Mouse (Mus musculus): ENCODE data around the gene Nckap5. TPM values are rescaled to one million over a fixed set of nuclear protein-coding genes. Genes with fewer than 3 reads are reported as not detected.

Nckap5 gene
- total and polyA plus RNA-seq, 3 experiments, result not detected

DNA sequence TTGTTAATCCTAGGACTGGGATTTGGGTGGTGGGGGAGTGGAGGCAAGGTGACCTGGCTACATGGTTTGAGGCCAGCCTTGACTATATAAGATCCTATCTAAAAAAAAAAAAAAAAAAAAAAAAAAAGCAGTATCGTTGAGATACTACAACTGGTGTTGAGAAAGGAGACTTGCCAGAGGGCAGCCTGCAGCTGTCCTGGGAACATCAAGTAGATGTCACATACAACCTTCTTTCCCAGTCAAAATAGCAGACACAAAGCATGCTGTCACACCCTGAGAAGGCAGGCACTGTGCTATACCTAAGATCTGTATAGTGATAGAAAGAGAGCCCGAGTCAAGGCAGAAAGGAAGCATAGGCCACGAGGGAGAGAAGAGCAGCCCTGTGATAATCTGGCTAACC, 204.4 kb downstream of the Nckap5 start:
- Histone ChIP-seq H3K79me2 (replicated peaks; ENCODE audit: control insufficient read depth, extremely low read depth, insufficient read depth, poor library complexity, severe bottlenecking) (no peaks in the 10 kb centered on the region), H3K27ac (ENCODE audit: insufficient read depth, low read depth) (no peak overlapping the region), H3K36me3 (replicated peaks in 1 of 2; ENCODE audit: control insufficient read depth in 1 of 2, insufficient read depth in 1 of 2, low read length in 1 of 2) (no peaks in the 10 kb centered on the region), H3K9me3 (replicated peaks; ENCODE audit: low read length) (peaks cover 42% of the 10 kb centered on the region), H3K4me3 (replicated peaks in 1 of 3; ENCODE audit: low read depth in 2 of 3, low read length in 2 of 3, poor library complexity in 1 of 3) (no peak overlapping the region), H3K4me2 (ENCODE audit: insufficient read depth, low read depth, poor library complexity, severe bottlenecking) (no peak overlapping the region), H3K9ac (ENCODE audit: insufficient read depth, low read depth) (no peak overlapping the region), H3K4me1 (ENCODE audit: control insufficient read depth in 1 of 2, insufficient read depth in 2 of 2) (no peaks in the 10 kb centered on the region), H3K27me3 (replicated peaks) (no peaks in the 10 kb centered on the region)
- TF ChIP-seq MEF2A (IDR thresholded peaks at IDR 0.05; ENCODE audit: borderline replicate concordance, low read depth, low read length), result no peak
- no peak for TF ChIP-seq MAFK (IDR thresholded peaks at IDR 0.05; ENCODE audit: insufficient replicate concordance, low read length)
- no peak for TF ChIP-seq RAD21 (IDR thresholded peaks at IDR 0.05; ENCODE audit: low read depth, low read length)
- dilution Hi-C loops (cut with MboI; ENCODE audit: extremely low pct_ligation_motif_present, extremely low pct_unique_long_range_greater_than_20kb, low sequenced_read_pairs) (no loop called here), in situ Hi-C loops (cut with MboI; ENCODE audit: low pct_ligation_motif_present, low pct_unique_long_range_greater_than_20kb, low sequenced_read_pairs) (no loop called here)
- no peak for DNase-seq (ENCODE audit: extremely low read depth)

DNA sequence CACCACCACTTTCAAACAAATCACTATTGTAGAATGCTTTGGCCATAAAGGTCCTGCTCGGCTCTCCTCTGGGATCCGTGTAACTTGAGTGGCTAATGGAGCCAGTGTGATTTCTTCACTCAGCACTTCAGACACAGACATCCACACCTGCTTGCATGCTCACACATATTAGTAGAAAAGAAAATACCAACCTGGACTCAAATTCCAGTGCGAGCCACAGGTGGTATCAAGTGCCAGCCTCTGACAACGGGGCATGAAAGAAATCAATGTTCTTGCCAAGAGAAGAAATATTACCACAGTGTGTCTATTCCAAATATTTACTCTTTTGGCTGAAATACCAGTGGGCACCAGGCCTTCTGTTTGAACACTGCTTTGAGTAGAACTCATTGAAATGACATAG, 208.6 kb downstream of the Nckap5 start:
- Histone ChIP-seq H3K4me1 (ENCODE audit: control insufficient read depth in 1 of 2, insufficient read depth in 2 of 2) (no peaks in the 10 kb centered on the region), H3K9me3 (replicated peaks; ENCODE audit: low read length) (peaks cover 64% of the 10 kb centered on the region), H3K4me3 (replicated peaks in 1 of 3; ENCODE audit: low read depth in 2 of 3, low read length in 2 of 3, poor library complexity in 1 of 3) (no peak overlapping the region), H3K27ac (ENCODE audit: insufficient read depth, low read depth) (no peak overlapping the region), H3K79me2 (replicated peaks; ENCODE audit: control insufficient read depth, extremely low read depth, insufficient read depth, poor library complexity, severe bottlenecking) (no peaks in the 10 kb centered on the region), H3K36me3 (replicated peaks in 1 of 2; ENCODE audit: control insufficient read depth in 1 of 2, insufficient read depth in 1 of 2, low read length in 1 of 2) (no peaks in the 10 kb centered on the region), H3K9ac (ENCODE audit: insufficient read depth, low read depth) (no peak overlapping the region), H3K27me3 (replicated peaks) (no peaks in the 10 kb centered on the region), H3K4me2 (ENCODE audit: insufficient read depth, low read depth, poor library complexity, severe bottlenecking) (no peak overlapping the region)
- no peak for DNase-seq (ENCODE audit: extremely low read depth)
- dilution Hi-C loops (cut with MboI; ENCODE audit: extremely low pct_ligation_motif_present, extremely low pct_unique_long_range_greater_than_20kb, low sequenced_read_pairs) (no loop called here), in situ Hi-C loops (cut with MboI; ENCODE audit: low pct_ligation_motif_present, low pct_unique_long_range_greater_than_20kb, low sequenced_read_pairs) (no loop called here)
- TF ChIP-seq BHLHE40 (IDR thresholded peaks at IDR 0.05; ENCODE audit: low read depth, low read length) (no peak), MAZ (IDR thresholded peaks at IDR 0.05; ENCODE audit: low read depth, low read length) (no peak), CHD1 (IDR thresholded peaks at IDR 0.05; ENCODE audit: low read depth, low read length) (no peak), ZMIZ1 (IDR thresholded peaks at IDR 0.05; ENCODE audit: low read depth, low read length) (no peak), POLR2A (IDR thresholded peaks at IDR 0.05; ENCODE audit: low read depth, low read length) (no peak), GABPA (IDR thresholded peaks at IDR 0.05; ENCODE audit: insufficient replicate concordance, low read depth, low read length) (no peak), USF1 (IDR thresholded peaks at IDR 0.05; ENCODE audit: low read depth, low read length) (no peak), TBP (conservative IDR thresholded peaks at IDR 0.05; ENCODE audit: low read depth, low read length) (no peak), MXI1 (IDR thresholded peaks at IDR 0.05; ENCODE audit: low read depth, low read length) (no peak), IRF4 (IDR thresholded peaks at IDR 0.05; ENCODE audit: low read depth, low read length) (no peak)

DNA sequence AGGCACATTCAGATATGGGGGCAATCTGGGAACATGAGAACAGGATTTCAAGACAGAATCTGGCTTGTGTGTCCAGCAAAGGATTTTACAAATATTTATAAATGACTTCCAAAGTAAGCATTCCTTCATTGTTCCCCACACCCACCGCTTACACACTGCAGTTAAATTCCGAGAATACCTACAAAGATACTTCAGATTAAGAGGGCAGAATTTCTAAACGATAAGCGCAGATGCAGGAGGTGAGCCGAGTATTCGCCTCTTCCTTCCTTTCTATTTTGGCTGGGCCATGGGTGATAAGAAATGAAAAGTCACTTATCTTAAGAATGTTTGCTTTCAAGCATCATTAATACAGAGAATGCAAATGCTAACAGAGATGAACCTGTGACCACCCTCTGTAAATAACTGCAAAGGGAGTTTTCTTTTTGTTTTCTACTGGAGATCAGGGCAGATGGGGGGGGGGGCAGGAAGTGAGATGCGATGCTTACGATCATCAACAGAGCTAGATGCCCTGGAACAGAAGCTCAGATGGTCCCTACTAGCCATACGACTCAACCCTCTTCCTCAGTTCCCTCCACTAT, 213.0 kb downstream of the Nckap5 start:
- H3K4me2 ChIP-seq (ENCODE audit: insufficient read depth, low read depth, poor library complexity, severe bottlenecking), result no peak overlapping the region
- dilution Hi-C loops (cut with MboI; ENCODE audit: extremely low pct_ligation_motif_present, extremely low pct_unique_long_range_greater_than_20kb, low sequenced_read_pairs), result no loop called here

More for the DNA sequence above, 213.0 kb downstream of the Nckap5 start:
- Histone ChIP-seq H3K36me3 (replicated peaks in 1 of 2; ENCODE audit: control insufficient read depth in 1 of 2, insufficient read depth in 1 of 2, low read length in 1 of 2) (no peaks in the 10 kb centered on the region), H3K9ac (ENCODE audit: insufficient read depth, low read depth) (no peak overlapping the region), H3K27ac (ENCODE audit: insufficient read depth, low read depth) (no peak overlapping the region), H3K79me2 (replicated peaks; ENCODE audit: control insufficient read depth, extremely low read depth, insufficient read depth, poor library complexity, severe bottlenecking) (no peaks in the 10 kb centered on the region), H3K4me3 (replicated peaks in 1 of 3; ENCODE audit: low read depth in 2 of 3, low read length in 2 of 3, poor library complexity in 1 of 3) (no peak overlapping the region), H3K27me3 (replicated peaks) (no peaks in the 10 kb centered on the region), H3K9me3 (replicated peaks; ENCODE audit: low read length) (peaks cover 59% of the 10 kb centered on the region), H3K4me1 (ENCODE audit: control insufficient read depth in 1 of 2, insufficient read depth in 2 of 2) (no peaks in the 10 kb centered on the region)
- no peak for DNase-seq (ENCODE audit: extremely low read depth)
- in situ Hi-C loops (cut with MboI; ENCODE audit: low pct_ligation_motif_present, low pct_unique_long_range_greater_than_20kb, low sequenced_read_pairs), result no loop called here
- TF ChIP-seq CTCF (conservative IDR thresholded peaks at IDR 0.05 in 1 of 2, IDR thresholded peaks at IDR 0.05 in 1 of 2; ENCODE audit: low read depth in 2 of 2, low read length in 2 of 2) (no peak), MAFK (IDR thresholded peaks at IDR 0.05; ENCODE audit: insufficient replicate concordance, low read length) (no peak), USF1 (IDR thresholded peaks at IDR 0.05; ENCODE audit: low read depth, low read length) (no peak), SIN3A (IDR thresholded peaks at IDR 0.05; ENCODE audit: low read length) (no peak), NRF1 (IDR thresholded peaks at IDR 0.05; ENCODE audit: low read depth, low read length) (no peak), ZKSCAN1 (IDR thresholded peaks at IDR 0.05; ENCODE audit: borderline replicate concordance, low read depth, low read length) (no peak), SMC3 (IDR thresholded peaks at IDR 0.05; ENCODE audit: low read depth, low read length) (no peak)
